Mouse (Mus musculus) frontal cortex, adult (tissue): ENCODE measurements around the gene Tns2.
A peak's percentile ranks its signal among the peaks of the same experiment; 100 is the strongest.
"Not testable (repeated sequence)": the region's sequence is repeated elsewhere in the genome, so short reads cannot be mapped to it uniquely, and the experiment has no call there.

Source experiments
- ATAC-seq: cut with Nextera tagmentation; 2 replicates; pipeline ENCODE4 v1.9.2; 2017; ENCODE audit warnings: mild to moderate bottlenecking, moderate library complexity, mixed read lengths; ENCODE audit not compliant: low TSS enrichment

Gene Tns2

GRCm38 (mm10) chr15:102141120-102141519 is 40.9 kb downstream of the Tns2 start:
- ATAC-seq: no peak

GRCm38 (mm10) chr15:102142914-102143912 is 43.0 kb downstream of the Tns2 start:
- ATAC-seq: peak; percentile 56

GRCm38 (mm10) chr15:102144274-102144711 is 44.1 kb downstream of the Tns2 start, which contains the start of gene Igfbp6:
Igfbp6 (plus strand) TSS chr15:102144362.
- ATAC-seq: peak; percentile 25; the same call in 1 of the 2 replicates

- 0 out of 2 replicates have a peak, but pooled peaks have one; percentile 3 for ATAC-seq
Observed at GRCm38 (mm10) chr15:102144726-102145125, 44.5 kb downstream of the Tns2 start.

GRCm38 (mm10) chr15:102145330-102145729 is 45.1 kb downstream of the Tns2 start:
- ATAC-seq: peak; percentile 51

GRCm38 (mm10) chr15:102146089-102146488 is 45.9 kb downstream of the Tns2 start:
- no peak for ATAC-seq

GRCm38 (mm10) chr15:102146882-102147281 is 46.7 kb downstream of the Tns2 start:
- ATAC-seq: 0 out of 2 replicates have a peak, but pooled peaks have one; percentile 17

- ATAC-seq: no peak
Observed at GRCm38 (mm10) chr15:102147674-102148402, 47.6 kb downstream of the Tns2 start.

GRCm38 (mm10) chr15:102149561-102149960 is 49.3 kb downstream of the Tns2 start:
- no peak for ATAC-seq

- no peak for ATAC-seq
Observed at GRCm38 (mm10) chr15:102150301-102151135, 50.3 kb downstream of the Tns2 start, which contains the start of gene Soat2. Soat2 (plus strand) TSS chr15:102150526.

- no peak for ATAC-seq
Observed at GRCm38 (mm10) chr15:102152646-102153045, 52.4 kb downstream of the Tns2 start.

- ATAC-seq: not testable (repeated sequence)
Observed at GRCm38 (mm10) chr15:102155006-102155405, 54.8 kb downstream of the Tns2 start.

GRCm38 (mm10) chr15:102156836-102157235 is 56.6 kb downstream of the Tns2 start:
- ATAC-seq: no peak

- ATAC-seq: no peak
Observed at GRCm38 (mm10) chr15:102160415-102161060, 60.3 kb downstream of the Tns2 start.

- no peak for ATAC-seq
Observed at GRCm38 (mm10) chr15:102163900-102164693, 63.9 kb downstream of the Tns2 start.

GRCm38 (mm10) chr15:102165468-102166100 is 65.4 kb downstream of the Tns2 start:
- no peak for ATAC-seq
